8 mouse cellular contexts compared by ENCODE assay signal in genomic region chr3:41408423-41408820, GRCm38 (mm10).
DNase-seq lines count a peak whose midpoint lies in the region; ATAC-seq and TF ChIP-seq lines count a peak whose summit lies in the region.

No protein-coding gene starts in this region.

- peaks cover 8% of the 10 kb centered on the region; the same call in 1 of the 2 replicates for H3K27me3 ChIP-seq in E14TG2a.4 (ENCODE audit: insufficient read depth, low read length)
- no peaks in the 10 kb centered on the region for H3K27me3 ChIP-seq in forebrain, embryonic 15.5 days
- H3K27me3 ChIP-seq in lung, embryonic 16.5 days (ENCODE audit: control insufficient read depth, insufficient read depth, low read depth, low read length) = no peaks in the 10 kb centered on the region

- peak overlapping the region; percentile 66 for H3K4me2 ChIP-seq in forebrain, embryonic 15.5 days (replicated peaks)
- H3K4me2 ChIP-seq in lung, embryonic 16.5 days (ENCODE audit: low read depth, low read length) = peak overlapping the region; percentile 61

- no peak for TF ChIP-seq POLR2A in olfactory bulb, adult 2 months (IDR thresholded peaks at IDR 0.05; ENCODE audit: insufficient read depth, low read depth, low read length)

- H3K9me3 ChIP-seq in E14TG2a.4 (ENCODE audit: low read length) = no peaks in the 10 kb centered on the region
- H3K9me3 ChIP-seq in forebrain, embryonic 15.5 days = no peaks in the 10 kb centered on the region
- H3K9me3 ChIP-seq in lung, embryonic 16.5 days (ENCODE audit: control insufficient read depth, low read length) = no peaks in the 10 kb centered on the region

- H3K27ac ChIP-seq in forebrain, embryonic 15.5 days (replicated peaks) = peak overlapping the region; percentile 74
- no peak overlapping the region for H3K27ac ChIP-seq in lung, embryonic 16.5 days (ENCODE audit: low read length)
- H3K27ac ChIP-seq in olfactory bulb, adult 2 months (ENCODE audit: insufficient read depth, low read depth, low read length) = no peak overlapping the region

- peak; percentile 26 for DNase-seq in c-Kit-positive CD71-negative TER-119-negative erythroid progenitor cells, embryonic 14.5 days (ENCODE audit: low read depth)
- peak; percentile 55 for DNase-seq in layer of hippocampus, adult 9-11 months
- peak; percentile 66 for DNase-seq in thymus, postnatal 25 days

- H3K9ac ChIP-seq in forebrain, embryonic 15.5 days (replicated peaks) = peak overlapping the region; percentile 54
- peak overlapping the region; percentile 44 for H3K9ac ChIP-seq in lung, embryonic 16.5 days (ENCODE audit: low read length)

- peaks cover 26% of the 10 kb centered on the region for H3K4me1 ChIP-seq in E14TG2a.4 (replicated peaks; ENCODE audit: low read depth, low read length)
- H3K4me1 ChIP-seq in forebrain, embryonic 15.5 days = peaks cover 20% of the 10 kb centered on the region
- H3K4me1 ChIP-seq in lung, embryonic 16.5 days (replicated peaks; ENCODE audit: control insufficient read depth, insufficient read depth, low read length) = peaks cover 11% of the 10 kb centered on the region; the same call in 1 of the 2 replicates
- H3K4me1 ChIP-seq in olfactory bulb, adult 2 months (ENCODE audit: control insufficient read depth, insufficient read depth, low read length) = peaks cover 8% of the 10 kb centered on the region

- TF ChIP-seq CTCF in E14TG2a.4 (conservative IDR thresholded peaks at IDR 0.05; ENCODE audit: low read length) = no peak
- no peak for TF ChIP-seq CTCF in olfactory bulb, adult 2 months (IDR thresholded peaks at IDR 0.05; ENCODE audit: insufficient read depth, low read depth, low read length)

- ATAC-seq in forebrain, embryonic 15.5 days (replicated peaks) = peak; percentile 94
- ATAC-seq in hematopoietic stem cell, adult 5-6 weeks (replicated peaks in 1 of 2; ENCODE audit: insufficient read depth in 1 of 2, low FRiP score in 2 of 2, low TSS enrichment in 1 of 2, low read depth in 1 of 2, poor library complexity in 2 of 2, severe bottlenecking in 2 of 2) = peak; percentile 65 to 89
- ATAC-seq in lung, embryonic 16.5 days (ENCODE audit: low read depth) = peak; percentile 87

- peak overlapping the region; percentile 29; the same call in 1 of the 2 replicates for H3K4me3 ChIP-seq in E14TG2a.4 (replicated peaks; ENCODE audit: low read length)
- H3K4me3 ChIP-seq in forebrain, embryonic 15.5 days = peak overlapping the region; percentile 48
- H3K4me3 ChIP-seq in lung, embryonic 16.5 days (ENCODE audit: low read length) = peak overlapping the region; percentile 38
- H3K4me3 ChIP-seq in olfactory bulb, adult 2 months (ENCODE audit: insufficient read depth, low read depth, low read length) = peak overlapping the region; percentile 39

- 1% methylated on average over 14 of the region's 14 CpGs for WGBS in forebrain, embryonic 15.5 days
- 2% methylated on average over 14 of the region's 14 CpGs for WGBS in lung, embryonic 16.5 days
- WGBS in olfactory bulb, adult 2 months = 8% methylated on average over 14 of the region's 14 CpGs

- no peaks in the 10 kb centered on the region for H3K36me3 ChIP-seq in E14TG2a.4 (ENCODE audit: insufficient read depth, low read length)
- no peaks in the 10 kb centered on the region for H3K36me3 ChIP-seq in forebrain, embryonic 15.5 days
- H3K36me3 ChIP-seq in lung, embryonic 16.5 days (ENCODE audit: control insufficient read depth, insufficient read depth, low read length) = no peaks in the 10 kb centered on the region
